Mouse (Mus musculus) kidney, embryonic 15.5 days (tissue): ENCODE results near the gene Gadd45b. TPM values are rescaled to one million over a fixed set of nuclear protein-coding genes. Genes with fewer than 3 reads are reported as not detected.

Experiments used
- ATAC-seq: fragments of 200-750 bp; cut with Nextera tagmentation; replicated peaks from 2 replicates; pipeline ENCODE4 v1.8.0; 2017; ENCODE audit warnings: moderate TSS enrichment; ENCODE audit not compliant: low FRiP score
- H3K27ac ChIP-seq: fragments of 300-500 bp; sonication (generic); 2 replicates; pipeline ENCODE4 v1.5.1; 2015; ENCODE audit warnings: mild to moderate bottlenecking, inconsistent platforms
- H3K27me3 ChIP-seq: fragments of 300-500 bp; sonication (generic); 2 replicates; pipeline ENCODE4 v1.6.1; 2015; ENCODE audit warnings: inconsistent platforms
- H3K36me3 ChIP-seq: fragments of 300-500 bp; sonication (generic); 2 replicates; pipeline ENCODE4 v1.6.1; 2015; ENCODE audit warnings: inconsistent platforms
- H3K4me1 ChIP-seq: fragments of 300-500 bp; sonication (generic); 2 replicates; pipeline ENCODE4 v1.6.1; 2015; ENCODE audit warnings: inconsistent platforms
- H3K4me2 ChIP-seq: fragments of 300-500 bp; sonication (generic); 2 replicates; pipeline ENCODE4 v1.6.1; 2015; ENCODE audit warnings: moderate library complexity, mild to moderate bottlenecking, inconsistent platforms
- H3K4me3 ChIP-seq: fragments of 300-500 bp; sonication (generic); replicated peaks from 2 replicates; pipeline ENCODE4 v1.5.1; 2015; ENCODE audit warnings: mild to moderate bottlenecking, inconsistent platforms
- H3K9ac ChIP-seq: fragments of 300-500 bp; sonication (generic); 2 replicates; pipeline ENCODE4 v1.6.1; 2015; ENCODE audit warnings: mild to moderate bottlenecking, inconsistent platforms
- H3K9me3 ChIP-seq: fragments of 300-500 bp; sonication (generic); replicated peaks from 2 replicates; pipeline ENCODE4 v1.6.1; 2016; ENCODE audit warnings: inconsistent platforms
- WGBS: fragments of 180-500 bp; shearing (Covaris S2); methylation state at CpG from one replicate; pipeline ENCODE4 v1.1.7; 2015; ENCODE audit warnings: mixed read lengths; 5-methylcytosine and 5-hydroxymethylcytosine counted together
- polyA plus RNA-seq: library from polyadenylated mRNA; unstranded; fragments of >200 nt; fragmentation: Nextera tagmentation; extraction: Ambion mirVana; gene quantifications from 2 replicates; pipeline ENCODE4 v1.2.1, GENCODE M21; 2015

Gadd45b gene
- polyA plus RNA-seq = 18.0 and 20.8 TPM in 2 replicates

GRCm38 (mm10) chr10:80929299-80930226 is at the start of gene Gadd45b:
TSS of gene Gadd45b (plus strand) at chr10:80930073.
- ATAC-seq = peak; percentile 91
- Histone ChIP-seq H3K27ac (peak within 1 kb of the TSS; percentile 93), H3K4me1 (peaks cover 56% of the 10 kb centered on the region), H3K4me2 (peak within 1 kb of the TSS; percentile 93), H3K27me3 (peaks cover 45% of the 10 kb centered on the region), H3K4me3 (peak within 1 kb of the TSS; percentile 59), H3K9ac (peak within 1 kb of the TSS; percentile 57), H3K9me3 (no peaks in the 10 kb centered on the region), H3K36me3 (no peaks in the 10 kb centered on the region)
- under 1% methylated on average over 56 of the region's 56 CpGs for WGBS

GRCm38 (mm10) chr10:80880131-80880641 is 49.7 kb upstream of the Gadd45b start:
- Histone ChIP-seq H3K9ac (no peak overlapping the region), H3K4me1 (peaks cover 7% of the 10 kb centered on the region; the same call in 1 of the 2 replicates), H3K36me3 (no peaks in the 10 kb centered on the region), H3K9me3 (no peaks in the 10 kb centered on the region), H3K27me3 (no peaks in the 10 kb centered on the region), H3K27ac (no peak overlapping the region), H3K4me3 (no peak overlapping the region), H3K4me2 (no peak overlapping the region)
- 0 out of 2 replicates have a peak, but pooled peaks have one; percentile 43 for ATAC-seq
- 17% methylated on average over 5 of the region's 5 CpGs for WGBS

- Histone ChIP-seq H3K4me3 (no peak overlapping the region), H3K27ac (no peak overlapping the region), H3K27me3 (no peaks in the 10 kb centered on the region; the same call in 1 of the 2 replicates), H3K36me3 (no peaks in the 10 kb centered on the region), H3K4me1 (peaks cover 7% of the 10 kb centered on the region; the same call in 1 of the 2 replicates), H3K4me2 (no peak overlapping the region), H3K9ac (no peak overlapping the region), H3K9me3 (no peaks in the 10 kb centered on the region)
- 71% methylated on average over 2 of the region's 2 CpGs for WGBS
- ATAC-seq = no peak
Measured at GRCm38 (mm10) chr10:80880901-80881300, 49.0 kb upstream of the Gadd45b start.

DNA sequence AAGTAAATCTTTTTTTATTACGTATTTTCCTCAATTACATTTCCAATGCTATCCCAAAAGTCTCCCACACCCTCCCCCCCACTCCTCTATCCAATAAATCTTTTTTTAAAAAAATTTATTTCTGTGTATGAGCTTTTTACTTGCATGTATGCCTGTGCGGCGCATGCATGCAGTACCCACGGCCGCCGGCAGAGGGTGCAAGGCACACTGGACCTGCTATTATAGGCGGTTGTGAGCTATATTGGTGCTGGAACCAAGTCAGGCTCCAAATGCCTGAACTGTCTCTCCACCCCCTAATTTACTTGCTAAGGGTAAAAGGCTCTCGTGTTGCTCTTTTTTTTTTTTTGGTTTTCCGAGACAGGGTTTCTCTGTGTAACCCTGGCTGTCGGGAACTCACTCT is 48.6 kb upstream of the Gadd45b start:
- Histone ChIP-seq H3K4me1 (peaks cover 5% of the 10 kb centered on the region; the same call in 1 of the 2 replicates), H3K4me3 (no peak overlapping the region), H3K9me3 (no peaks in the 10 kb centered on the region), H3K27me3 (no peaks in the 10 kb centered on the region; the same call in 1 of the 2 replicates), H3K27ac (no peak overlapping the region), H3K36me3 (no peaks in the 10 kb centered on the region), H3K4me2 (no peak overlapping the region), H3K9ac (no peak overlapping the region)
- 28% methylated on average over 10 of the region's 10 CpGs for WGBS
- no peak for ATAC-seq

DNA sequence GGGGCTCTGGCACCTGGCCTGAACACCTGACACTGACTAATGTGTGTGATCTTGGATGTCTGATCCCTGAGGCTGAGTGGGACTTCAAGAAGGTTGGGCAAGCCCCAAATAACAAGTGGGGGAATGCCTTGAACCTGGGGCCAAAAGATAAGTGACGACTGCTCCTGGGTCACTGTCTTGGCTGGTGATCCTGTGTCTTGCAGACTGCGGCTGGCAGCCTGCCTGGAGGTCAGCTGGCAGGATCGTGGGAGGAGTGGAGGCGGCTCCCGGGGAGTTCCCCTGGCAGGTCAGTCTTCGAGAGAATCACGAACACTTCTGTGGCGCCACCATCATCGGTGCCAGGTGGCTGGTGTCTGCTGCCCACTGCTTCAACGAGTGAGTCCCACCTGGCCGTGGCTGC is 42.7 kb upstream of the Gadd45b start:
- WGBS = 43% methylated on average over 11 of the region's 11 CpGs
- Histone ChIP-seq H3K4me1 (peaks cover 4% of the 10 kb centered on the region; the same call in 1 of the 2 replicates), H3K4me3 (no peak overlapping the region), H3K9ac (no peak overlapping the region), H3K27ac (no peak overlapping the region), H3K36me3 (no peaks in the 10 kb centered on the region), H3K4me2 (no peak overlapping the region), H3K27me3 (peaks cover 22% of the 10 kb centered on the region), H3K9me3 (no peaks in the 10 kb centered on the region)
- no peak for ATAC-seq

DNA sequence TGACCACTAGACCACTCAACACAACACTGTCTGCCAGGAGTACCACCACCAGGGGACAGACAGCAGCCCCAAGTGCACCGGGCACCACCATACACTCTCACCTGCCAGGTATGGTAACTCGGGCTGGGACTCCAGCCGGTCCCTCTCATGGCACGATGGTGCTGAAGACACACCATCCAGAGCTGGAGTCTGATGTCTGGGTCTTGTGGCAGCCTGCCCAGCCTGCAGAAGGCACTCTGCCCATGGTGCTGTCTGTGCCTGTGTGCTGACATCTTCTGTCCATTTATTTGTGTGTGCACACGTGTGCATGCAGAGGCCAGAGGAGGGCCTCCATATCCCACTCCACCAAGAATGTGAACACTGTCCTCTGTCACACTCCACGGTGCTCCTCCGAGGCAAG is 34.8 kb upstream of the Gadd45b start:
- 82% methylated on average over 7 of the region's 7 CpGs for WGBS
- Histone ChIP-seq H3K4me2 (no peak overlapping the region), H3K27ac (no peak overlapping the region), H3K4me3 (no peak overlapping the region), H3K4me1 (peaks cover 25% of the 10 kb centered on the region), H3K27me3 (peaks cover 3% of the 10 kb centered on the region; the same call in 1 of the 2 replicates), H3K9ac (no peak overlapping the region), H3K9me3 (no peaks in the 10 kb centered on the region), H3K36me3 (peaks cover 16% of the 10 kb centered on the region)
- no peak for ATAC-seq

DNA sequence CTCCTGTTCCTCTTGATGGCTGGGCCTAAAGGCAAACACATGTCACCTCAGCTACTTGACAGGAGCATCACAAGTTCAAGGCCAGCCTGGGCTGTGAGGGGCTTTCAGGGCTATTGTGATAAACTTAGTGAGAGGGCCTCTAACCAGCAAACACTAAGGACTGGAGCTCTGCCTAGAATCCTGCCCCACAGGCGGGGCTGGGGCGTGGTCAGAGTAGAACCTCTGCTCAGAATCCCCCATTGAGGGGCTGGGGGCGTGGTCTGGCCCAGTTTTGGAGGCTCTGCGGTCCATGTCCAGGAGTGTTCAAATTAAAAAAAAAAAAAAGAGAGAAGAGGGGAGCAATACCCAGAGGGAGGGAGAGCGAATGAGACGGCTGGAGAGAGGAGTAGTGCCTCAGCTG is 34.2 kb upstream of the Gadd45b start:
- peaks cover 25% of the 10 kb centered on the region for H3K4me1 ChIP-seq
- no peaks in the 10 kb centered on the region for H3K27me3 ChIP-seq
- H3K27ac ChIP-seq = no peak overlapping the region
- no peak overlapping the region for H3K4me3 ChIP-seq
- H3K9me3 ChIP-seq = no peaks in the 10 kb centered on the region
- no peak overlapping the region for H3K4me2 ChIP-seq
- no peak for ATAC-seq
- WGBS = 85% methylated on average over 6 of the region's 6 CpGs
- H3K36me3 ChIP-seq = peaks cover 16% of the 10 kb centered on the region
- H3K9ac ChIP-seq = no peak overlapping the region

- Histone ChIP-seq H3K4me2 (no peak overlapping the region), H3K9me3 (no peaks in the 10 kb centered on the region), H3K27ac (no peak overlapping the region), H3K9ac (no peak overlapping the region), H3K27me3 (no peaks in the 10 kb centered on the region), H3K4me3 (no peak overlapping the region), H3K36me3 (peaks cover 21% of the 10 kb centered on the region), H3K4me1 (peaks cover 32% of the 10 kb centered on the region)
- WGBS = 69% methylated on average over 24 of the region's 24 CpGs
- ATAC-seq = no peak
Measured at GRCm38 (mm10) chr10:80896581-80897485, 33.0 kb upstream of the Gadd45b start.

DNA sequence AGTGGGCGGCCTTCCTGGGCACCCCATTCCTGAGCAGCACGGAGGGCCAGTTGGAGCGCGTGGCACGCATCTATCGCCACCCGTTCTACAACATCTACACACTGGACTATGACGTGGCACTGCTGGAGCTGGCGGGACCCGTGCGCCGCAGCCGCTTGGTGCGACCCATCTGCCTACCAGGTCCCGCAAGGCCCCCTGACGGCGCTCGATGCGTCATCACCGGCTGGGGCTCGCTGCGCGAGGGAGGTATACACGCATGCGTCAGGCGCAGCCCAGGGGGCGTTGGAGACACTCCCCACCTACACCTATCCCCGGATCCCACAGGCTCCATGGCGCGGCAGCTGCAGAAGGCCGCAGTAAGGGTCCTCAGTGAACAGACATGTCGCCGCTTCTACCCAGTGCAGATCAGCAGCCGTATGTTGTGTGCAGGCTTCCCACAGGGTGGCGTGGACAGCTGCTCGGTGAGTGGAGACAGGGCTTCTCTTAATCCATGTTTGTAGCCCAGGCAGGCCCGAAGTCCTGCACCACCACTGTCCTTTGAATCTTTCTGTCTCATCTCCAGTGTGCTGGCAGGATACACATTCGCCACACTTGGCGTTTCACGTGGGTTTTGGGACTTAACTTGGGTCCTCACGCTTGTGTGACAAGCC is 31.9 kb upstream of the Gadd45b start:
- WGBS = 39% methylated on average over 41 of the region's 41 CpGs
- peak overlapping the region; percentile 35; the same call in 1 of the 2 replicates for H3K4me2 ChIP-seq
- no peaks in the 10 kb centered on the region for H3K27me3 ChIP-seq

GRCm38 (mm10) chr10:80899074-80899473 is 30.8 kb upstream of the Gadd45b start:
- no peaks in the 10 kb centered on the region for H3K27me3 ChIP-seq
- no peaks in the 10 kb centered on the region for H3K9me3 ChIP-seq
- no peak overlapping the region for H3K9ac ChIP-seq
- H3K4me3 ChIP-seq = peak overlapping the region; percentile 81
- 91% methylated on average over 8 of the region's 8 CpGs for WGBS
- H3K4me1 ChIP-seq = peaks cover 33% of the 10 kb centered on the region
- peak overlapping the region; percentile 90 for H3K4me2 ChIP-seq
- H3K36me3 ChIP-seq = peaks cover 44% of the 10 kb centered on the region
- ATAC-seq = no peak
- no peak overlapping the region for H3K27ac ChIP-seq

More for the DNA sequence above, 31.9 kb upstream of the Gadd45b start:
- H3K4me3 ChIP-seq = peak overlapping the region; percentile 6; the same call in 1 of the 2 replicates
- peaks cover 33% of the 10 kb centered on the region for H3K36me3 ChIP-seq
- H3K4me1 ChIP-seq = peaks cover 33% of the 10 kb centered on the region
- ATAC-seq = no peak
- H3K9ac ChIP-seq = 0 out of 2 replicates have a peak overlapping the region, but pooled peaks have one; percentile 7
- H3K27ac ChIP-seq = no peak overlapping the region
- H3K9me3 ChIP-seq = no peaks in the 10 kb centered on the region
